Mouse (Mus musculus): Measurements from ENCODE around the gene Otop3. TPM values are rescaled to one million over a fixed set of nuclear protein-coding genes. Genes with fewer than 3 reads are reported as not detected.

Otop3 gene
- polyA plus RNA-seq, 1 experiment, result not detected

GRCm38 (mm10) chr11:115317204-115317603 lies 17.3 kb upstream of the Otop3 start:
- Histone ChIP-seq H3K4me3 (ENCODE audit: insufficient read depth, low read length) (no peak overlapping the region), H3K27ac (ENCODE audit: insufficient read depth, low read depth, low read length) (no peak overlapping the region), H3K4me1 (ENCODE audit: control insufficient read depth, insufficient read depth, low read length) (no peaks in the 10 kb centered on the region)
- TF ChIP-seq CTCF (IDR thresholded peaks at IDR 0.05; ENCODE audit: low read depth, low read length), result no peak
- no peak for TF ChIP-seq POLR2A (IDR thresholded peaks at IDR 0.05; ENCODE audit: borderline replicate concordance, low read depth, low read length)

- H3K4me3 ChIP-seq (ENCODE audit: insufficient read depth, low read length), result no peak overlapping the region
- H3K27ac ChIP-seq (ENCODE audit: insufficient read depth, low read depth, low read length), result no peak overlapping the region
- TF ChIP-seq POLR2A (IDR thresholded peaks at IDR 0.05; ENCODE audit: borderline replicate concordance, low read depth, low read length) (no peak), CTCF (IDR thresholded peaks at IDR 0.05; ENCODE audit: low read depth, low read length) (no peak)
- H3K4me1 ChIP-seq (ENCODE audit: control insufficient read depth, insufficient read depth, low read length), result no peaks in the 10 kb centered on the region
These were observed 16.1 kb upstream of the Otop3 start for GRCm38 (mm10) chr11:115318245-115319027.

- no peak for TF ChIP-seq POLR2A (IDR thresholded peaks at IDR 0.05; ENCODE audit: borderline replicate concordance, low read depth, low read length)
- no peak for TF ChIP-seq CTCF (IDR thresholded peaks at IDR 0.05; ENCODE audit: low read depth, low read length)
- Histone ChIP-seq H3K4me3 (ENCODE audit: insufficient read depth, low read length) (no peak overlapping the region), H3K4me1 (ENCODE audit: control insufficient read depth, insufficient read depth, low read length) (no peaks in the 10 kb centered on the region), H3K27ac (ENCODE audit: insufficient read depth, low read depth, low read length) (no peak overlapping the region)
These were observed 14.7 kb upstream of the Otop3 start for GRCm38 (mm10) chr11:115319704-115320383.

- no peak for TF ChIP-seq POLR2A (IDR thresholded peaks at IDR 0.05; ENCODE audit: borderline replicate concordance, low read depth, low read length)
- TF ChIP-seq CTCF (IDR thresholded peaks at IDR 0.05; ENCODE audit: low read depth, low read length), result peak; percentile 75
- Histone ChIP-seq H3K4me3 (ENCODE audit: insufficient read depth, low read length) (no peak within 1 kb of the TSS), H3K27ac (ENCODE audit: insufficient read depth, low read depth, low read length) (no peak within 1 kb of the TSS), H3K4me1 (ENCODE audit: control insufficient read depth, insufficient read depth, low read length) (0 out of 2 replicates have a peak, but pooled peaks cover 3% of the 10 kb centered on the region)
These were observed 12.4 kb upstream of the Otop3 start, which contains the start of gene Ush1g for GRCm38 (mm10) chr11:115321906-115322693. Gene Ush1g, minus strand, starts transcription at chr11:115322041.

GRCm38 (mm10) chr11:115323354-115323753 lies 11.2 kb upstream of the Otop3 start:
- Histone ChIP-seq H3K4me3 (ENCODE audit: insufficient read depth, low read length) (no peak overlapping the region), H3K27ac (ENCODE audit: insufficient read depth, low read depth, low read length) (no peak overlapping the region), H3K4me1 (ENCODE audit: control insufficient read depth, insufficient read depth, low read length) (peaks cover 9% of the 10 kb centered on the region)
- TF ChIP-seq POLR2A (IDR thresholded peaks at IDR 0.05; ENCODE audit: borderline replicate concordance, low read depth, low read length), result no peak
- no peak for TF ChIP-seq CTCF (IDR thresholded peaks at IDR 0.05; ENCODE audit: low read depth, low read length)

GRCm38 (mm10) chr11:115326730-115327129 lies 7.8 kb upstream of the Otop3 start:
- no peak for TF ChIP-seq CTCF (IDR thresholded peaks at IDR 0.05; ENCODE audit: low read depth, low read length)
- no peak for TF ChIP-seq POLR2A (IDR thresholded peaks at IDR 0.05; ENCODE audit: borderline replicate concordance, low read depth, low read length)
- H3K27ac ChIP-seq (ENCODE audit: insufficient read depth, low read depth, low read length), result no peak overlapping the region
- no peak overlapping the region for H3K4me3 ChIP-seq (ENCODE audit: insufficient read depth, low read length)
- H3K4me1 ChIP-seq (ENCODE audit: control insufficient read depth, insufficient read depth, low read length), result peaks cover 9% of the 10 kb centered on the region

GRCm38 (mm10) chr11:115329339-115329738 lies 5.2 kb upstream of the Otop3 start:
- peaks cover 9% of the 10 kb centered on the region for H3K4me1 ChIP-seq (ENCODE audit: control insufficient read depth, insufficient read depth, low read length)
- TF ChIP-seq CTCF (IDR thresholded peaks at IDR 0.05; ENCODE audit: low read depth, low read length) (no peak), POLR2A (IDR thresholded peaks at IDR 0.05; ENCODE audit: borderline replicate concordance, low read depth, low read length) (no peak)
- no peak overlapping the region for H3K4me3 ChIP-seq (ENCODE audit: insufficient read depth, low read length)
- no peak overlapping the region for H3K27ac ChIP-seq (ENCODE audit: insufficient read depth, low read depth, low read length)

GRCm38 (mm10) chr11:115335223-115335622 lies 692 bp downstream of the Otop3 start:
- TF ChIP-seq POLR2A (IDR thresholded peaks at IDR 0.05; ENCODE audit: borderline replicate concordance, low read depth, low read length) (no peak), CTCF (IDR thresholded peaks at IDR 0.05; ENCODE audit: low read depth, low read length) (no peak)
- H3K4me3 ChIP-seq (ENCODE audit: insufficient read depth, low read length), result no peak overlapping the region
- no peaks in the 10 kb centered on the region for H3K4me1 ChIP-seq (ENCODE audit: control insufficient read depth, insufficient read depth, low read length)
- no peak overlapping the region for H3K27ac ChIP-seq (ENCODE audit: insufficient read depth, low read depth, low read length)

- no peak for TF ChIP-seq POLR2A (IDR thresholded peaks at IDR 0.05; ENCODE audit: borderline replicate concordance, low read depth, low read length)
- no peak for TF ChIP-seq CTCF (IDR thresholded peaks at IDR 0.05; ENCODE audit: low read depth, low read length)
- Histone ChIP-seq H3K4me3 (ENCODE audit: insufficient read depth, low read length) (no peak overlapping the region), H3K27ac (ENCODE audit: insufficient read depth, low read depth, low read length) (no peak overlapping the region), H3K4me1 (ENCODE audit: control insufficient read depth, insufficient read depth, low read length) (no peaks in the 10 kb centered on the region)
These were observed 1.6 kb downstream of the Otop3 start for GRCm38 (mm10) chr11:115336115-115336514.
